Mouse (Mus musculus) CH12.LX (cell line): ENCODE results near the gene Olfr56. TPM values are rescaled to one million over a fixed set of nuclear protein-coding genes. Genes with fewer than 3 reads are reported as not detected.

Experiments used
- DNase-seq: peaks from one replicate; pipeline ENCODE4 v3.0.0-alpha.2; 2013; ENCODE audit errors: extremely low read depth
- H3K27ac ChIP-seq: 2 replicates; pipeline ENCODE4 v1.5.1; 2012; ENCODE audit warnings: low read depth, mild to moderate bottlenecking, control low read depth, moderate library complexity; ENCODE audit not compliant: insufficient read depth
- H3K27me3 ChIP-seq: replicated peaks from 2 replicates; pipeline ENCODE3; 2012; ENCODE audit warnings: inconsistent platforms
- H3K36me3 ChIP-seq, 2 experiments: replicated peaks in 1 of 2; 2 replicates each; pipeline versions ENCODE3 to v1.6.1; 2012; ENCODE audit warnings: inconsistent platforms in 1 of 2, low read length in 1 of 2, mild to moderate bottlenecking in 1 of 2, mixed read lengths in 1 of 2, moderate library complexity in 1 of 2; ENCODE audit not compliant: control insufficient read depth in 1 of 2, insufficient read depth in 1 of 2
- H3K4me1 ChIP-seq, 2 experiments: 2 replicates each; pipeline ENCODE4 v1.6.1; 2012; ENCODE audit warnings: inconsistent platforms in 1 of 2, moderate library complexity in 1 of 2; ENCODE audit not compliant: insufficient read depth in 2 of 2, control insufficient read depth in 1 of 2
- H3K4me2 ChIP-seq: 2 replicates; pipeline ENCODE4 v1.6.1; 2012; ENCODE audit warnings: low read depth, mild to moderate bottlenecking, control low read depth; ENCODE audit not compliant: poor library complexity, insufficient read depth, severe bottlenecking
- H3K4me3 ChIP-seq, 3 experiments: fragments of 150-350 bp in 1 of 3; sonication (generic) in 1 of 3; replicated peaks in 1 of 3; 2 replicates each; pipeline versions ENCODE3 to v1.5.1; 2011 to 2012; ENCODE audit warnings: low read depth in 2 of 3, low read length in 2 of 3, mild to moderate bottlenecking in 2 of 3, moderate library complexity in 2 of 3, control low read depth in 1 of 3, improper control_type of control experiment in 1 of 3, inconsistent platforms in 1 of 3, mixed read lengths in 1 of 3; ENCODE audit not compliant: poor library complexity in 1 of 3
- H3K79me2 ChIP-seq: replicated peaks from 2 replicates; pipeline ENCODE4 v1.6.1; 2012; ENCODE audit warnings: mild to moderate bottlenecking, moderate library complexity; ENCODE audit not compliant: control insufficient read depth, poor library complexity, insufficient read depth, severe bottlenecking; ENCODE audit errors: extremely low read depth
- H3K9ac ChIP-seq: 2 replicates; pipeline ENCODE4 v1.6.1; 2012; ENCODE audit warnings: low read depth, mild to moderate bottlenecking, control low read depth, moderate library complexity; ENCODE audit not compliant: insufficient read depth
- H3K9me3 ChIP-seq: replicated peaks from 2 replicates; pipeline ENCODE3; 2012; ENCODE audit warnings: low read length, inconsistent platforms, mixed read lengths
- BHLHE40 ChIP-seq: IDR thresholded peaks from 2 replicates; pipeline ENCODE4 v1.6.1; 2011; ENCODE audit warnings: mild to moderate bottlenecking, low read depth, low read length, improper control_type of control experiment
- CHD1 ChIP-seq: IDR thresholded peaks from 2 replicates; pipeline ENCODE4 v1.6.1; 2012; ENCODE audit warnings: low read depth, low read length, improper control_type of control experiment, inconsistent platforms
- CHD2 ChIP-seq: IDR thresholded peaks from 2 replicates; pipeline ENCODE4 v1.6.1; 2011; ENCODE audit warnings: low read length, improper control_type of control experiment
- CTCF ChIP-seq, 2 experiments: IDR thresholded peaks in 1 of 2; conservative IDR thresholded peaks in 1 of 2; 2 replicates each; pipeline ENCODE4 v1.5.1; 2011 to 2012; ENCODE audit warnings: low read depth in 2 of 2, low read length in 2 of 2, improper control_type of control experiment in 1 of 2, inconsistent platforms in 1 of 2, mild to moderate bottlenecking in 1 of 2, moderate library complexity in 1 of 2
- E2F4 ChIP-seq: IDR thresholded peaks from 2 replicates; pipeline ENCODE4 v1.6.1; 2011; ENCODE audit warnings: low read depth, low read length, improper control_type of control experiment; ENCODE audit not compliant: insufficient replicate concordance
- ELF1 ChIP-seq: IDR thresholded peaks from 2 replicates; pipeline ENCODE4 v1.6.1; 2014; ENCODE audit warnings: low read depth, mild to moderate bottlenecking, inconsistent platforms, low read length, improper control_type of control experiment
- EP300 ChIP-seq: IDR thresholded peaks from 2 replicates; pipeline ENCODE4 v1.6.1; 2011; ENCODE audit warnings: low read length, improper control_type of control experiment
- ETS1 ChIP-seq: conservative IDR thresholded peaks from 2 replicates; pipeline ENCODE4 v1.6.1; 2012; ENCODE audit warnings: low read depth, mild to moderate bottlenecking, inconsistent platforms, low read length, improper control_type of control experiment, moderate library complexity
- GABPA ChIP-seq: IDR thresholded peaks from 2 replicates; pipeline ENCODE4 v1.6.1; 2012; ENCODE audit warnings: low read depth, low read length, improper control_type of control experiment, inconsistent platforms; ENCODE audit not compliant: insufficient replicate concordance
- HCFC1 ChIP-seq: IDR thresholded peaks from 2 replicates; pipeline ENCODE4 v1.6.1; 2012; ENCODE audit warnings: low read depth, mild to moderate bottlenecking, inconsistent platforms, low read length, improper control_type of control experiment
- IRF4 ChIP-seq: IDR thresholded peaks from 2 replicates; pipeline ENCODE4 v1.6.1; 2014; ENCODE audit warnings: low read depth, mild to moderate bottlenecking, inconsistent platforms, low read length, improper control_type of control experiment
- JUN ChIP-seq: IDR thresholded peaks from 2 replicates; pipeline ENCODE4 v1.6.1; 2011; ENCODE audit warnings: low read depth, mild to moderate bottlenecking, low read length, improper control_type of control experiment, moderate library complexity; ENCODE audit not compliant: insufficient read depth
- JUND ChIP-seq: conservative IDR thresholded peaks from 2 replicates; pipeline ENCODE4 v1.6.1; 2011; ENCODE audit warnings: low read depth, low read length, improper control_type of control experiment
- KAT2A ChIP-seq: IDR thresholded peaks from 2 replicates; pipeline ENCODE4 v1.6.1; 2012; ENCODE audit warnings: low read length, improper control_type of control experiment, inconsistent platforms; ENCODE audit not compliant: insufficient replicate concordance
- MAFK ChIP-seq: IDR thresholded peaks from 2 replicates; pipeline ENCODE4 v1.6.1; 2011; ENCODE audit warnings: low read length, improper control_type of control experiment; ENCODE audit not compliant: insufficient replicate concordance
- MAX ChIP-seq: IDR thresholded peaks from 2 replicates; pipeline ENCODE4 v1.6.1; 2011; ENCODE audit warnings: low read length, improper control_type of control experiment
- MAZ ChIP-seq: IDR thresholded peaks from 2 replicates; pipeline ENCODE4 v1.6.1; 2012; ENCODE audit warnings: low read depth, mild to moderate bottlenecking, inconsistent platforms, low read length, improper control_type of control experiment, moderate library complexity
- MEF2A ChIP-seq: IDR thresholded peaks from 2 replicates; pipeline ENCODE4 v1.6.1; 2014; ENCODE audit warnings: low read depth, mild to moderate bottlenecking, inconsistent platforms, low read length, improper control_type of control experiment, borderline replicate concordance
- MXI1 ChIP-seq: IDR thresholded peaks from 2 replicates; pipeline ENCODE4 v1.6.1; 2011; ENCODE audit warnings: mild to moderate bottlenecking, low read depth, low read length, improper control_type of control experiment
- NRF1 ChIP-seq: IDR thresholded peaks from 2 replicates; pipeline ENCODE4 v1.6.1; 2014; ENCODE audit warnings: low read depth, mild to moderate bottlenecking, inconsistent platforms, low read length, improper control_type of control experiment, moderate library complexity
- POLR2A ChIP-seq: IDR thresholded peaks from 2 replicates; pipeline ENCODE4 v1.6.1; 2011; ENCODE audit warnings: low read depth, mild to moderate bottlenecking, improper control_type of control experiment, low read length
- POLR2AphosphoS2 ChIP-seq: IDR thresholded peaks from 2 replicates; pipeline ENCODE4 v1.6.1; 2011; ENCODE audit warnings: low read depth, low read length, improper control_type of control experiment
- RAD21 ChIP-seq: IDR thresholded peaks from 2 replicates; pipeline ENCODE4 v1.6.1; 2011; ENCODE audit warnings: low read depth, mild to moderate bottlenecking, low read length, improper control_type of control experiment, moderate library complexity
- RCOR1 ChIP-seq: conservative IDR thresholded peaks from 2 replicates; pipeline ENCODE4 v1.6.1; 2012; ENCODE audit warnings: low read depth, mild to moderate bottlenecking, inconsistent platforms, low read length, improper control_type of control experiment
- SIN3A ChIP-seq: IDR thresholded peaks from 2 replicates; pipeline ENCODE4 v1.6.1; 2012; ENCODE audit warnings: low read length, improper control_type of control experiment, inconsistent platforms
- SMC3 ChIP-seq: IDR thresholded peaks from 2 replicates; pipeline ENCODE4 v1.6.1; 2011; ENCODE audit warnings: low read depth, low read length, improper control_type of control experiment
- TBP ChIP-seq: conservative IDR thresholded peaks from 2 replicates; pipeline ENCODE4 v1.6.1; 2011; ENCODE audit warnings: low read depth, low read length, improper control_type of control experiment
- TCF12 ChIP-seq: IDR thresholded peaks from 2 replicates; pipeline ENCODE4 v1.6.1; 2014; ENCODE audit warnings: low read depth, mild to moderate bottlenecking, inconsistent platforms, low read length, improper control_type of control experiment
- UBTF ChIP-seq: IDR thresholded peaks from 2 replicates; pipeline ENCODE4 v1.6.1; 2012; ENCODE audit warnings: low read depth, mild to moderate bottlenecking, inconsistent platforms, low read length, improper control_type of control experiment, moderate library complexity
- USF1 ChIP-seq: IDR thresholded peaks from 2 replicates; pipeline ENCODE4 v1.6.1; 2014; ENCODE audit warnings: low read depth, mild to moderate bottlenecking, inconsistent platforms, low read length, improper control_type of control experiment
- USF2 ChIP-seq: conservative IDR thresholded peaks from 2 replicates; pipeline ENCODE4 v1.6.1; 2011; ENCODE audit warnings: low read depth, low read length, improper control_type of control experiment
- ZKSCAN1 ChIP-seq: IDR thresholded peaks from 2 replicates; pipeline ENCODE4 v1.6.1; 2012; ENCODE audit warnings: low read depth, inconsistent platforms, low read length, improper control_type of control experiment, borderline replicate concordance
- ZMIZ1 ChIP-seq: IDR thresholded peaks from 2 replicates; pipeline ENCODE4 v1.6.1; 2012; ENCODE audit warnings: low read depth, mild to moderate bottlenecking, inconsistent platforms, low read length, improper control_type of control experiment
- ZNF384 ChIP-seq: IDR thresholded peaks from 2 replicates; pipeline ENCODE4 v1.6.1; 2012; ENCODE audit warnings: low read depth, low read length, improper control_type of control experiment, inconsistent platforms
- dilution Hi-C: fragments of 300-500 bp; cut with MboI; formaldehyde crosslinking; loops from 2 replicates; pipeline ENCODE4 v1.14.3; 2020; ENCODE audit warnings: low sequenced_read_pairs; ENCODE audit not compliant: extremely low pct_unique_long_range_greater_than_20kb, extremely low pct_ligation_motif_present
- in situ Hi-C: fragments of 300-500 bp; cut with MboI; formaldehyde crosslinking; loops from 3 replicates; pipeline ENCODE4 v1.14.3; 2019; ENCODE audit warnings: low sequenced_read_pairs, low pct_ligation_motif_present, low pct_unique_long_range_greater_than_20kb, mixed read lengths
- polyA plus RNA-seq: library from polyadenylated mRNA; unstranded; fragments of >175 nt; gene quantifications from 2 replicates; pipeline ENCODE4 v1.2.1, GENCODE M21; 2012; ENCODE audit warnings: low read depth; ENCODE audit not compliant: insufficient read length
- total RNA-seq, 2 experiments: library from RNA; depleted of rRNA; stranded (reverse); fragments of 300-350 nt in 1 of 2; fragments of >200 nt in 1 of 2; gene quantifications; 2 replicates each; pipeline ENCODE4 v1.2.3; 2012 to 2014

Olfr56 gene
- total and polyA plus RNA-seq, 3 experiments = not detected

GRCm38 (mm10) chr11:49100409-49100808, 121.7 kb downstream of the Olfr56 start (continued):
- TF ChIP-seq CTCF (conservative IDR thresholded peaks at IDR 0.05 in 1 of 2, IDR thresholded peaks at IDR 0.05 in 1 of 2; ENCODE audit: low read depth in 2 of 2, low read length in 2 of 2) (no peak), MAX (peak; percentile 89), USF1 (no peak), UBTF (no peak), E2F4 (no peak), KAT2A (peak; percentile 76; the same call in 1 of the 2 replicates), EP300 (peak; percentile 94), ZNF384 (no peak), ZMIZ1 (peak; percentile 86), TBP (peak; percentile 91), MAFK (peak; percentile 80), POLR2AphosphoS2 (peak; percentile 77; the same call in 1 of the 2 replicates), NRF1 (no peak)

GRCm38 (mm10) chr11:49101500-49101899, 122.8 kb downstream of the Olfr56 start:
- DNase-seq = peak; percentile 89
- H3K36me3 ChIP-seq = peaks cover 0 to 3% of the 10 kb centered on the region in 2 experiments
- peak overlapping the region in 2 of 3 experiments; percentile 42 to 56 for H3K4me3 ChIP-seq
- peak overlapping the region; percentile 93; the same call in 1 of the 2 replicates for H3K9ac ChIP-seq
- in situ Hi-C loops (loop anchor here (5.0 to 25.0 kb wide), 3 partner anchors 161 to 304 kb away; partner anchors contain the start of gene Irgm1), dilution Hi-C loops (no loop called here)
- no peaks in the 10 kb centered on the region for H3K9me3 ChIP-seq
- peaks cover 6 to 43% of the 10 kb centered on the region in 2 experiments; a peak in 3 of 4 replicates for H3K4me1 ChIP-seq
- H3K27ac ChIP-seq = no peak overlapping the region; the same call in 1 of the 2 replicates
- no peaks in the 10 kb centered on the region for H3K79me2 ChIP-seq
- TF ChIP-seq EP300 = peak; percentile 68
- TF ChIP-seq IRF4 = peak; percentile 53
- TF ChIP-seq RCOR1 = 0 out of 2 replicates have a peak, but pooled peaks have one; percentile 49
- no peak for TF ChIP-seq RAD21
- TF ChIP-seq ELF1 = no peak
- TF ChIP-seq MEF2A = peak; percentile 63; the same call in 1 of the 2 replicates
- TF ChIP-seq HCFC1 = no peak
- TF ChIP-seq USF2 = no peak
- peak; percentile 51; the same call in 1 of the 2 replicates for TF ChIP-seq MXI1
- TF ChIP-seq CHD1 = no peak
- TF ChIP-seq JUN = no peak
- peak; percentile 28; the same call in 1 of the 2 replicates for TF ChIP-seq POLR2A
- peak; percentile 68 for TF ChIP-seq SIN3A
- TF ChIP-seq BHLHE40 = peak; percentile 78
- 0 out of 2 replicates have a peak, but pooled peaks have one; percentile 17 for TF ChIP-seq JUND
- TF ChIP-seq MAX = peak; percentile 48; the same call in 1 of the 2 replicates
- no peak for TF ChIP-seq USF1
- TF ChIP-seq ETS1 = peak; percentile 77
- peak; percentile 53; the same call in 1 of the 2 replicates for TF ChIP-seq MAZ
- no peak for TF ChIP-seq CTCF (conservative IDR thresholded peaks at IDR 0.05 in 1 of 2, IDR thresholded peaks at IDR 0.05 in 1 of 2; ENCODE audit: low read depth in 2 of 2, low read length in 2 of 2)
- no peak for TF ChIP-seq ZKSCAN1
- TF ChIP-seq POLR2AphosphoS2 = no peak
- TF ChIP-seq CHD2 = peak; percentile 83
- peak; percentile 5; the same call in 1 of the 2 replicates for TF ChIP-seq SMC3
- TF ChIP-seq GABPA = no peak
- TF ChIP-seq ZNF384 = no peak
- peak; percentile 51; the same call in 1 of the 2 replicates for TF ChIP-seq TCF12
- no peaks in the 10 kb centered on the region for H3K27me3 ChIP-seq
- H3K4me2 ChIP-seq = peak overlapping the region; percentile 79; the same call in 1 of the 2 replicates
